Mouse (Mus musculus): ENCODE results near the gene Tnni3.

Gene Tnni3

GRCm38 (mm10) chr7:4496468-4496867, 27.6 kb downstream of the Tnni3 start:
- no peak for DNase-seq

- no peak for DNase-seq
Observed at GRCm38 (mm10) chr7:4493991-4494390, 30.0 kb downstream of the Tnni3 start.

- no peak for DNase-seq
Observed at GRCm38 (mm10) chr7:4492284-4493224, 31.5 kb downstream of the Tnni3 start.

DNA sequence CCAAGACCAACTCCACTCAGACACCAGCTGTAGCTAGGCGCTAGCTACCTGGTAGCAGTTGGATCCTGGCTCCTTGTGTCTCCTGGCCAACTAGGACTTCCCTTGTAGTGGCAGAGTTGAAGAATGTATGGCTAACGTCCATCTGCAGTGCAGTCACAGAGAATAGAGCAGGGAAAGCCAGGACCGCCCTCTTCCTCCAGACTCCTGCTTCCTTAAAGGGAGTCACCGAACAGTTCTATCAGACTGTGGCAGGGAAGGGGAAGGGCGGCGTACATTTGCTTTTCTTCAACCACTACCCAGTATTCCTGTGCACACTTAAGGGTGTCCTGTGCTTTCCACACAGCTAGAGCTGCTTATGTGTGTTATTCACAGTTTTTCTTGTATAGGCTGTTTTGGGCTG, 32.7 kb downstream of the Tnni3 start:
- no peak for DNase-seq

DNA sequence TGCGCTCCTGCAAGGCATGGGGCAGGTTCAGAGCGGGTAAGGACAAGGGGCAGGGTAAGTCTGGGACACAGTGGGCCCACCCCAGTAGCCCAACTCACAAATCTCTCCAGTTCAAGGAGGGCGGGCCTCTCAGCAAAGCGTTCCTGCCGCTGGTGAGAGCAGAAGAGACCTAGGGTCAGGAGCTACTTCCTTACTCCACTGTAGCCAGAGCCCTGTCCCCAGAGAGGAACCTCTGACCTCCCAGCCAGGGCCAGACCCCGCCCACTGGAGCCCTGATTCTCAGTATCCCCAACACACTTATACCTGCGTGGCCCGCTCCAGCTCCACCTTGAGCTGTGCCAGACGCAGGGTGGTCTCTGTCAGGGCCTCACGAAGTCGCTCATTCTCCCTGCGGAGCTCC, 41.7 kb downstream of the Tnni3 start:
- no peak for DNase-seq

- peak; percentile 47 for DNase-seq
Observed at GRCm38 (mm10) chr7:4479674-4480073, 44.4 kb downstream of the Tnni3 start.

DNA sequence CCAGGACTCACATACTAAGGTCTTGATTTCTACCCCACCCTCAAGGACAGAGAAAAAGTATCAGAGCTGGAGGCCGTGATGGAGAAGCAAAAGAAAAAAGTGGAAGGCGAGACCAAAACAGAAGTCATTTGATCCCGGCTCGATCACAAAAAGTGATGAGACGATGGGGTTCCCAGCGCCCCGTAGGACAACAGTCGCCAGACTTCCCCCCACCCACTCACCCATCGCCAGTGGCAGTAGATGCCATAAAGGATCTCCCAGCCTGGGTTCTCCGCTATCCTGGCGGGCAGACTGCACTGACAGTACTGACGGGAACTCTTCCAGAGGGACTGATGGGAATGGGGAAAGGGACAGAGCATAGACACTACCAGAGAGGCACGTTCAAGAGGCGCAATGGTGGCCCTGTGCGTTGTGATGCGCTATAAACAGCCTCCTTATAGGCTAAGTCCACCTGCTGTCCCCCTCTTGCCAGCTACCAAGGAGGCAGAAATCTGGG, 45.2 kb downstream of the Tnni3 start:
- DNase-seq = no peak

DNA sequence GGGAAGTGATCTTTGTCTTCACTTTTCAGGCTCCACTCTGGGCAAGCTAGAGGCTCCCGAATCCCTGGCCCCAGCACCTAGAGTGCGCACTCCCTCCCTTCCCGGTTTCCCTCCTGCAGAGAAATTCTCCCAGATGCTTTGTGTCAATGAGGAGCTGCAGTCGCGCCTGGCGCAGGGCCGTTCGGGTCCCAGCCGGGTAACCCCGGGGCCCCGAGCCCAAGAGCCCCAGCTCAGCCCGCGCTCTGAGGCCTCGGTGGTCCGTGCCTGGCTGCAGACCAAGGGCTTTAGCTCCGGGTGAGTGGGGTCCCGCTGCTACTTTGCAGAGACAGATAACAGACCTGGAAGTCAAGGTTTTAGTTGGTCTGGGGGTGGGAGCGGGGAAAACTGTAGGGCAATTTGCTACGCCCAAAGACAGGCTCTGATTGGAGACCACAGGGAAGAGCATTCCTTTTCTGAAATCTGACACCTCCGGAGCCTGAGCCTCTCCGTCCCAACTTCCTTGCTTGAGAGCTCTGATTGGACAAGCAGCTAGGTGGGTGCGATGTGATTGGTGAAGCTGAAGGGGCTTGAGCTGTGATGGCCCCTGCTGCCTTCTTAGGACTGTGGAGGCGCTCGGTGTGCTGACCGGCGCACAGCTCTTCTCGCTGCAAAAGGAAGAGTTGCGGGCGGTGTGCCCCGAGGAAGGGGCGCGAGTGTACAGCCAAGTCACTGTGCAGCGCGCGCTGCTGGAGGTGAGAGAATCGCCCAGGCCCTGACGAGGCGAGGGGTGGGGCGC, 45.8 kb downstream of the Tnni3 start:
- DNase-seq = peak; percentile 75

GRCm38 (mm10) chr7:4473940-4474339, 50.1 kb downstream of the Tnni3 start:
- no peak for DNase-seq

DNA sequence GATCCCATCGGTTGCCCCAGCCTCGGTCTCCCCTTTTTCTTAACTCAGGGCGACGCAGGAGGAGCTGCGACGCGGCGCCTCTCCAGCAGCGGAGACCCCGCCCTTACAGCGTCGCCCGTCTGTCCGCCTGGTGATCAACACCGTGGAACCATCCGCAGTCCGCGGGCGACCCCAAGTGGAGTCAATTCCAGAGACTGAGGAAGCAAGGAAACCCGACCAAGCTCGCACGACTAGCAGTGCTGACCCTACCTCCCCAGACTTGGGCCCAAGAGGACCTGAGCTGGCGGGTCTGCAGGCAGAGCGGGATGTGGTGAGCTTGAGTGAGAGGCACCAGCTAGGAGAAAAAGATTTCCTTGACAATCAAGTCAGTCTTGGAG, 52.9 kb downstream of the Tnni3 start:
- DNase-seq = peak; percentile 90

GRCm38 (mm10) chr7:4470275-4471178, 53.5 kb downstream of the Tnni3 start:
- peak; percentile 72 for DNase-seq

Measured in right cerebral cortex, adult 18-20 months (tissue).